Mouse (Mus musculus): ENCODE results near the gene Elovl7. TPM values are rescaled to one million over a fixed set of nuclear protein-coding genes. Genes with fewer than 3 reads are reported as not detected.

Gene Elovl7
- total and polyA plus RNA-seq, 2 experiments from 2014 or later = 1.9 to 2.4 TPM

DNA sequence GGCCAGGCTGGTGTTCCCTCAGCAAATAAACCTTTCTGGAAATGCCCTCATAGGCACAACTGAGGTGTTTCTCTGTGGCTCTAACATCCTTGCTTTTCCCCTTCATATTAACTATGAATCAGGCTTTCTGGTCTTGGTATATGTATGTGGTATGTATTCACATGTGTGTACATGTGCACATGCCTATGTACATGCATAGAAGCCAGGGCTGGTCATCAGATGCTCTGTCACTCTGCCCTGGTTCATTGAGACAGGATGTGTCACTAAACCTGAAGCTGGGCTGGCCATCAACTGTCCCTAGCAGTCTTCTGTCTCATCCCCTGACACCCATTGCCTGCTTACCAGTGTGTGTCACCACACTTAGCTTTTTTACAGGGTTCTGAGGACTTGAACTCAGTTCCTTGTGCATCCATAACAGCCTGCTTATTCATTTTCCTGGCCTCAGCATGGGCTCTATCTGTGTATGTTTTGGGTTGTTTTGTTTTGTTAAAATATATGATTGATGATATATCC is 29.4 kb upstream of the Elovl7 start:
- no peak for DNase-seq (ENCODE audit: low spot score)
- no peak overlapping the region for H3K4me2 ChIP-seq (ENCODE audit: low read depth, low read length, poor library complexity, severe bottlenecking)
- H3K27me3 ChIP-seq (ENCODE audit: insufficient read depth, low read length) = no peaks in the 10 kb centered on the region
- no peak overlapping the region for H3K4me3 ChIP-seq (ENCODE audit: low read depth, low read length)
- no peak overlapping the region for H3K27ac ChIP-seq (ENCODE audit: low read depth, low read length)
- no peak for TF ChIP-seq CTCF (IDR thresholded peaks at IDR 0.05)
- ATAC-seq (ENCODE audit: low FRiP score) = no peak
- H3K4me1 ChIP-seq (ENCODE audit: insufficient read depth, low read length) = no peaks in the 10 kb centered on the region
- H3K36me3 ChIP-seq (ENCODE audit: insufficient read depth, low read length) = peaks cover 20% of the 10 kb centered on the region
- H3K9ac ChIP-seq (replicated peaks; ENCODE audit: low read length, poor library complexity, severe bottlenecking) = no peak overlapping the region
- no peaks in the 10 kb centered on the region for H3K9me3 ChIP-seq (ENCODE audit: low read length)

DNA sequence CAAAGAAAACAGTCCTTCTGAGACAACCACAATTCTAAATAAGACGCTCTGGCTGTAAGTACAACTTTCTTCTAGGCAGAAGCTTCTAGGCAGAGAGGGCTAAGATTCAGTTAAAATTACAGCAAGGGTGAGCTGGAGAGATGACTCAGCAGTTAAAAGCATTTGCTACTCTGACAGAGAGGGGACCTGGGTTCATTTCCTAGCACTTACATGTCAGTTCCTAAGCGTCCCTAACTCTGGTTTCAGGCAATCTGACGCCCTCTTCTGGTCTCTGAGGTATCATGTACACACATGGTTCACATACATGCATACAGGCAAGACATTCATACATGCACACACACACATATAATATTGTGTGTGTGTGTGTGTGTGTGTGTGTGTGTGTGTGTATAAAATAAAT is 28.7 kb upstream of the Elovl7 start:
- H3K4me1 ChIP-seq (ENCODE audit: insufficient read depth, low read length) = no peaks in the 10 kb centered on the region
- ATAC-seq (ENCODE audit: low FRiP score) (no peak), DNase-seq (ENCODE audit: low spot score) (no peak)
- no peak overlapping the region for H3K27ac ChIP-seq (ENCODE audit: low read depth, low read length)
- peaks cover 20% of the 10 kb centered on the region for H3K36me3 ChIP-seq (ENCODE audit: insufficient read depth, low read length)
- H3K4me2 ChIP-seq (ENCODE audit: low read depth, low read length, poor library complexity, severe bottlenecking) = no peak overlapping the region
- H3K9me3 ChIP-seq (ENCODE audit: low read length) = no peaks in the 10 kb centered on the region
- no peaks in the 10 kb centered on the region for H3K27me3 ChIP-seq (ENCODE audit: insufficient read depth, low read length)
- TF ChIP-seq CTCF (IDR thresholded peaks at IDR 0.05) = no peak
- 89% methylated on average over 3 of the region's 3 CpGs for WGBS
- no peak overlapping the region for H3K9ac ChIP-seq (replicated peaks; ENCODE audit: low read length, poor library complexity, severe bottlenecking)
- no peak overlapping the region for H3K4me3 ChIP-seq (ENCODE audit: low read depth, low read length)

DNA sequence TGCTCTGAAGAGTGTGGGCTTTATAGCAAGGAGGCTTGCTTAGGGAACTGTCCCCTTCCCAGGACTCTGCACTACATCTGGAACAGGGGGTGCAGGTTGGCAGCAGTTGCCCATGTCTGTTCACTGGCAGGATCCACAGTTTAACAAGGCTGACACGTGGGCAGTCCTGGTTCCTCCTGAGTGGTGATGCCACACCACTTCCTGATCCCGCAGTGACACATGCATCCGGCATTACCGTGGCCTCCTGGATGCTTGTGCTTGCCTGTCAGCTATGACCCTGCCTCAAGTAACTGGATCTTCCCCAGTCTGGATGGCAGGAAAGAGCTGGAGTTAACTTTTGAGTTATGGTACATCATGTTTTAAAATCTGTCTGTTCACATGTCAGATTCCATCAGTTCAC is 26.2 kb upstream of the Elovl7 start:
- H3K27ac ChIP-seq (ENCODE audit: low read depth, low read length) = no peak overlapping the region
- no peaks in the 10 kb centered on the region for H3K27me3 ChIP-seq (ENCODE audit: insufficient read depth, low read length)
- H3K36me3 ChIP-seq (ENCODE audit: insufficient read depth, low read length) = peaks cover 13% of the 10 kb centered on the region
- H3K4me3 ChIP-seq (ENCODE audit: low read depth, low read length) = no peak overlapping the region
- no peaks in the 10 kb centered on the region for H3K4me1 ChIP-seq (ENCODE audit: insufficient read depth, low read length)
- H3K9me3 ChIP-seq (ENCODE audit: low read length) = no peaks in the 10 kb centered on the region
- TF ChIP-seq CTCF (IDR thresholded peaks at IDR 0.05) = no peak
- no peak overlapping the region for H3K4me2 ChIP-seq (ENCODE audit: low read depth, low read length, poor library complexity, severe bottlenecking)
- ATAC-seq (ENCODE audit: low FRiP score) = no peak
- no peak overlapping the region for H3K9ac ChIP-seq (replicated peaks; ENCODE audit: low read length, poor library complexity, severe bottlenecking)
- 89% methylated on average over 4 of the region's 4 CpGs for WGBS
- DNase-seq (ENCODE audit: low spot score) = no peak

- H3K4me1 ChIP-seq (ENCODE audit: insufficient read depth, low read length) = no peaks in the 10 kb centered on the region
- 68% methylated on average over 11 of the region's 11 CpGs for WGBS
- H3K4me2 ChIP-seq (ENCODE audit: low read depth, low read length, poor library complexity, severe bottlenecking) = no peak overlapping the region
- H3K27ac ChIP-seq (ENCODE audit: low read depth, low read length) = no peak overlapping the region
- H3K9me3 ChIP-seq (ENCODE audit: low read length) = no peaks in the 10 kb centered on the region
- H3K36me3 ChIP-seq (ENCODE audit: insufficient read depth, low read length) = peaks cover 9% of the 10 kb centered on the region
- H3K9ac ChIP-seq (replicated peaks; ENCODE audit: low read length, poor library complexity, severe bottlenecking) = no peak overlapping the region
- ATAC-seq (ENCODE audit: low FRiP score) (no peak), DNase-seq (ENCODE audit: low spot score) (peak; percentile 81)
- peak; percentile 85 for TF ChIP-seq CTCF (IDR thresholded peaks at IDR 0.05)
- no peaks in the 10 kb centered on the region for H3K27me3 ChIP-seq (ENCODE audit: insufficient read depth, low read length)
- no peak overlapping the region for H3K4me3 ChIP-seq (ENCODE audit: low read depth, low read length)
Measured at GRCm38 (mm10) chr13:108191074-108191720, 23.0 kb upstream of the Elovl7 start.

DNA sequence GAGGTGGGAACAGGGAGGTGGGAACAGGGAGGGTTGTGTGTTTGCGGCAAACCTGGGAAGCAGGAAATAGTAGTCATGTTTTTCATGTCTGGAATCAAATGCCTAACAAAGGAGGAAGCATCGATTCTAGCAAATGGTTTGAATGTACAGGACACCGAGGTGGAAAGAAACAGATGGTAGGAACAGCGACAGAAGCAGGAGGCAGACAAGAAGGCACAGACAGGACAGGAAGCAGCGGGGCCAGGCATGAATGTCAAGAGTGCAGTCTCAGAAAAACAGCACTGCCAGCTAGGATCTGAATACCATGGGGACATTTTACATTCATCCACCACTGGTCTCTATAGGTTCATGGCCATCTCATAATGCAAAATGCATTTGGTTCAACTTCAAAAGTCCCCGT is 18.7 kb upstream of the Elovl7 start:
- Histone ChIP-seq H3K27ac (ENCODE audit: low read depth, low read length) (no peak overlapping the region), H3K4me1 (ENCODE audit: insufficient read depth, low read length) (no peaks in the 10 kb centered on the region), H3K4me2 (ENCODE audit: low read depth, low read length, poor library complexity, severe bottlenecking) (no peak overlapping the region), H3K4me3 (ENCODE audit: low read depth, low read length) (no peak overlapping the region), H3K36me3 (ENCODE audit: insufficient read depth, low read length) (peaks cover 9% of the 10 kb centered on the region), H3K9me3 (ENCODE audit: low read length) (no peaks in the 10 kb centered on the region), H3K27me3 (ENCODE audit: insufficient read depth, low read length) (no peaks in the 10 kb centered on the region), H3K9ac (replicated peaks; ENCODE audit: low read length, poor library complexity, severe bottlenecking) (no peak overlapping the region)
- ATAC-seq (ENCODE audit: low FRiP score) (no peak), DNase-seq (ENCODE audit: low spot score) (no peak)
- 95% methylated on average over 6 of the region's 6 CpGs for WGBS
- no peak for TF ChIP-seq CTCF (IDR thresholded peaks at IDR 0.05)

GRCm38 (mm10) chr13:108204857-108205256 is 9.3 kb upstream of the Elovl7 start:
- Histone ChIP-seq H3K4me1 (ENCODE audit: insufficient read depth, low read length) (no peaks in the 10 kb centered on the region), H3K27ac (ENCODE audit: low read depth, low read length) (no peak overlapping the region)
- 89% methylated on average over 3 of the region's 3 CpGs for WGBS

More at GRCm38 (mm10) chr13:108204857-108205256, 9.3 kb upstream of the Elovl7 start:
- H3K36me3 ChIP-seq (ENCODE audit: insufficient read depth, low read length) = no peaks in the 10 kb centered on the region
- peaks cover 3% of the 10 kb centered on the region; the same call in 1 of the 2 replicates for H3K9me3 ChIP-seq (ENCODE audit: low read length)
- H3K27me3 ChIP-seq (ENCODE audit: insufficient read depth, low read length) = no peaks in the 10 kb centered on the region
- H3K4me2 ChIP-seq (ENCODE audit: low read depth, low read length, poor library complexity, severe bottlenecking) = no peak overlapping the region
- DNase-seq (ENCODE audit: low spot score) = no peak
- no peak for ATAC-seq (ENCODE audit: low FRiP score)
- TF ChIP-seq CTCF (IDR thresholded peaks at IDR 0.05) = no peak
- no peak overlapping the region for H3K9ac ChIP-seq (replicated peaks; ENCODE audit: low read length, poor library complexity, severe bottlenecking)
- H3K4me3 ChIP-seq (ENCODE audit: low read depth, low read length) = no peak overlapping the region

Data from midbrain, postnatal 0 days (tissue).